Mouse (Mus musculus) olfactory bulb, adult 2 months (tissue): Measurements from ENCODE around the gene Podn.

Experiments used
- CTCF ChIP-seq: fragments of 200-500 bp; IDR thresholded peaks from 2 replicates; pipeline ENCODE4 v1.5.1; 2012; ENCODE audit warnings: low read depth, mild to moderate bottlenecking, low read length, moderate library complexity; ENCODE audit not compliant: insufficient read depth
- POLR2A ChIP-seq: fragments of 200-500 bp; IDR thresholded peaks from 2 replicates; pipeline ENCODE4 v1.6.1; 2012; ENCODE audit warnings: mild to moderate bottlenecking, low read depth, low read length, moderate library complexity; ENCODE audit not compliant: insufficient read depth

DNA sequence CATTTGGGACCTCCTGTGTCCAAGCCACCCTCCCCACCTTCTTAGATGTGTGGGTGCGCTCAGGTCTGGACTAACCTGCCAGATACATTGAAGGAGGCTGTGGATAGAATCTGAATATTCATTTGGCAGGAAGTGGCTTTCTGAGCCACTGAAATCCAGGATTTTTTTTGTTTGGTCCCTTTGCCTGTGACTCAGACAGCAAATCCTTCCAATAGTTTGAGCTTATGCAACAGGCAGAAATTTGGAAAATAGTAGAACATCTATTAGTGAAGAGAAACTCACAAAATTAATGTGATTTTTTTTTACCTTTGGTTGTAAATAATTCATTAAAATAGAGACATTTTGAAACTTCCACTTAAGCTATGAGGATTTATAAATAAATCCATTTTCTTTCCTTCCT is 125.1 kb downstream of the Podn start:
- TF ChIP-seq CTCF = no peak
- no peak for TF ChIP-seq POLR2A
